Mouse (Mus musculus): ENCODE measurements around the gene Gm3512. TPM values are rescaled to one million over a fixed set of nuclear protein-coding genes. Genes with fewer than 3 reads are reported as not detected.
A peak's percentile ranks its signal among the peaks of the same experiment; 100 is the strongest.
"Not testable (repeated sequence)": the region's sequence is repeated elsewhere in the genome, so short reads cannot be mapped to it uniquely, and the experiment has no call there.

Gene Gm3512
- 3.7 and 4.1 TPM in 2 replicates for polyA plus RNA-seq (2016; fragmentation: Nextera tagmentation; extraction: Ambion mirVana)

GRCm38 (mm10) chr14:7174483-7174971 lies at the start of gene Gm3512:
Gene Gm3512 (minus strand): TSS chr14:7174533.
- not testable (repeated sequence) for H3K27ac ChIP-seq; H3K4me3 ChIP-seq; H3K36me3 ChIP-seq; DNase-seq (ENCODE audit: low spot score); H3K4me1 ChIP-seq; H3K27me3 ChIP-seq (ENCODE audit: low read depth, poor library complexity, severe bottlenecking); H3K9me3 ChIP-seq (replicated peaks)
- WGBS: no CpG with 5 or more reads among the region's 37 CpGs

- not testable (repeated sequence) for H3K36me3 ChIP-seq; H3K9me3 ChIP-seq (replicated peaks); H3K27ac ChIP-seq; H3K4me1 ChIP-seq; H3K27me3 ChIP-seq (ENCODE audit: low read depth, poor library complexity, severe bottlenecking); DNase-seq (ENCODE audit: low spot score); H3K4me3 ChIP-seq
- 94% methylated on average over 3 of the region's 3 CpGs for WGBS
Observed at GRCm38 (mm10) chr14:7200070-7200469, 25.7 kb upstream of the Gm3512 start.

- WGBS: no CpG with 5 or more reads among the region's 2 CpGs
- not testable (repeated sequence) for H3K27me3 ChIP-seq (ENCODE audit: low read depth, poor library complexity, severe bottlenecking); H3K4me3 ChIP-seq; H3K36me3 ChIP-seq; H3K9me3 ChIP-seq (replicated peaks); DNase-seq (ENCODE audit: low spot score); H3K4me1 ChIP-seq; H3K27ac ChIP-seq
Observed at GRCm38 (mm10) chr14:7194440-7194839, 20.1 kb upstream of the Gm3512 start, which contains the start of gene Gm16434. Gene Gm16434 (minus strand): TSS chr14:7194540.

- H3K27ac ChIP-seq; H3K27me3 ChIP-seq (ENCODE audit: low read depth, poor library complexity, severe bottlenecking); H3K4me3 ChIP-seq; H3K9me3 ChIP-seq (replicated peaks); H3K4me1 ChIP-seq; H3K36me3 ChIP-seq; DNase-seq (ENCODE audit: low spot score): not testable (repeated sequence)
- no CpG with 5 or more reads among the region's 2 CpGs for WGBS
Observed at GRCm38 (mm10) chr14:7125312-7125711, 49.0 kb downstream of the Gm3512 start, which contains the start of gene Gm6676. Gene Gm6676 (minus strand): TSS chr14:7125412.

- DNase-seq (ENCODE audit: low spot score): peak; percentile 61
- Histone ChIP-seq H3K27ac (peak overlapping the region; percentile 90), H3K4me3 (peak overlapping the region; percentile 57)
- WGBS: 0% methylated on average over 11 of the region's 54 CpGs
- not testable (repeated sequence) for H3K36me3 ChIP-seq; H3K9me3 ChIP-seq (replicated peaks); H3K4me1 ChIP-seq; H3K27me3 ChIP-seq (ENCODE audit: low read depth, poor library complexity, severe bottlenecking)
Observed at GRCm38 (mm10) chr14:7105124-7105802, 69.1 kb downstream of the Gm3512 start.

Other genes starting within 250 kb of the Gm3512 start
- not detected in 2 replicates for gene Gm6356, start 200.7 kb downstream of the Gm3512 start, polyA plus RNA-seq (2016; fragmentation: Nextera tagmentation; extraction: Ambion mirVana)
- 0.66 and 0.90 TPM in 2 replicates for gene Gm10406, start 147.1 kb downstream of the Gm3512 start, polyA plus RNA-seq (2016; fragmentation: Nextera tagmentation; extraction: Ambion mirVana)
- gene Gm3685, start 129.6 kb downstream of the Gm3512 start, polyA plus RNA-seq (2016; fragmentation: Nextera tagmentation; extraction: Ambion mirVana): not detected in 2 replicates
- 1.2 and 1.5 TPM in 2 replicates for gene Gm3696, start 73.9 kb downstream of the Gm3512 start, polyA plus RNA-seq (2016; fragmentation: Nextera tagmentation; extraction: Ambion mirVana)
- not detected in 2 replicates for gene Gm6676, start 49.1 kb downstream of the Gm3512 start, polyA plus RNA-seq (2016; fragmentation: Nextera tagmentation; extraction: Ambion mirVana)
- not detected in 2 replicates for gene Gm16434, start 20.0 kb upstream of the Gm3512 start, polyA plus RNA-seq (2016; fragmentation: Nextera tagmentation; extraction: Ambion mirVana)
- not detected in 2 replicates for gene Gm3727, start 90.2 kb upstream of the Gm3512 start, polyA plus RNA-seq (2016; fragmentation: Nextera tagmentation; extraction: Ambion mirVana)
- gene Gm3739, start 140.5 kb upstream of the Gm3512 start, polyA plus RNA-seq (2016; fragmentation: Nextera tagmentation; extraction: Ambion mirVana): 1.5 TPM in 2 replicates
- gene Gm5797, start 157.9 kb upstream of the Gm3512 start, polyA plus RNA-seq (2016; fragmentation: Nextera tagmentation; extraction: Ambion mirVana): not detected in 2 replicates
- gene Gm8374, start 190.6 kb upstream of the Gm3512 start, polyA plus RNA-seq (2016; fragmentation: Nextera tagmentation; extraction: Ambion mirVana): not detected in 2 replicates